Mouse (Mus musculus) ovary, postnatal 14 days (tissue): Measurements from ENCODE around the gene Tvp23b.

Experiments used
- DNase-seq: peaks from one replicate; pipeline ENCODE4 v3.0.0; 2022; ENCODE audit warnings: low spot score

Tvp23b gene

DNA sequence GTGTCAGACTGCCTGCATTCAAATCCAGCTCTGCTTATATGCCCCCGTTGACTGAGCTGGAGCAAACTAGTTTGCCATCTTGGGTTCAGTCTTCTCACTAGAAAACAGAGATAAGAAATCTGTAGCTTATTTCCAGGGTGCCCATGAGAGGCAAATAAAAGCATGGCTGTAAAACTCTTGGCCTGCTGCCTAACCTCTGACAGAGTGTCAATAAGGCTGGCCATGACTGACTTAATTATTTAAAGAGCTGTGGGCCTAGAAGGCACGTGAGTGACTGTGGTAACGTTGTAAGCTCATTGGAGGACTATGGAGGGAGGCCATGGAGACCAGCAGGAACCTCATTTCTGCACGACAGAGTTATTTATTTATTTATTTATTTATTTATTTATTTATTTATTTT is 66.3 kb downstream of the Tvp23b start:
- DNase-seq, result no peak

DNA sequence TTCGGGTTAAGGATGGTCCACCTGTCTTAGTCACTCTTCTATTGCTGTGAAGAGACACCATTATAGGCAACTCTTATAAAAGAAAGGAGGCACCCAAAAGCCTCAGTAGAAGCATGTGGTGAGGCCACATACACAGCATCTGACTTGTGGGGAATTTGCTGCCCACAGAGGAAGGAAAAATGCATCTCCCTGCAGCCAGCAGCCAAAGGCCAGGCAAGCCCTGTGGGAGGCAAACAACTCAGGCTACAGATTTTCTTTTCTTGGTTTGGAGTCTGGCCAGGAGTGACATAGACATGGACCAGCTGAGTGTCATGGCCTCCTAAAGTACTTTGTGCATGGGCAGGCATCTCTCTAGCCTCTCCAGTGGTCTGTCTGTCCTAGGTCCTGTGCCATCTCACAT is 70.3 kb downstream of the Tvp23b start:
- DNase-seq, result no peak

DNA sequence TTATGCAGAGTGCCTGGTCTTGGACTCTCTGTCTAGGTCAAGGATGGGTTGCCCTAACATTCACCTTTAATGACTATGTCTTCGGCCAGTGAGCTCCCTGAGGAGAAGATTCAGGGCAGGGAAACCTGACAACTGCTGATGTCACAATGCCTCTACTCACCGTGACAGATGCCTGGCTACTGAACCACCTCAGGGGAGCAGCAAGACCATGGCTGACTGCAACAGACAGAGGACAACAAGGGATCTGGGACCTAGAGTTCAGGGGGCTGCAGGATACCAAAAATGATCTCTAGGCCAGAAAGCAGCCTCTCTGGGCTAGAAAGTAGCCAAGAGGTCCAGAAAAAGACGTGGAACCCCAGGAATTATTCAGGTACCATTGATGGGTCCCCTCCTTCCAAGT is 71.8 kb downstream of the Tvp23b start, which contains the start of gene Cdrt4:
Gene Cdrt4, plus strand, starts transcription at position 182 of the 400 bp plus-strand sequence.
- no peak for DNase-seq

DNA sequence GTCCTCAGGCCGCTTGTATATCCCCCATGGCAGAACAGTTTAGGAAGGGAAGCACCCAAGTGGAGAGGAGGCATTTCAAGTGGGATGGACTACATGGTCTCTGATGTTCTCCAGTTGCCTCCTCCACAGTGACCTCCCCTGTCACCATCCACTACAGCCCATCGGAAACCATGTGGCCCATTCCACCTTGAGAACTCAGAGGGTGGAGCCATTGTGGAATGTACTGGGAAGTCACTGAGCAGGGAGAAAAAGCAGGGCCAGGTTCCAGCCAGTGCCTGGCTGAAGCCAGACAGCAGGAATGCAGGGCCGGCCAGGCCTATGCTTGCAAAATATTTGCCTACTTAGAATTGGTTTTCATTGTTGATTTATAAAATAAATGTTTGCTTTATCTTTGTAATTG is 75.5 kb downstream of the Tvp23b start:
- no peak for DNase-seq

DNA sequence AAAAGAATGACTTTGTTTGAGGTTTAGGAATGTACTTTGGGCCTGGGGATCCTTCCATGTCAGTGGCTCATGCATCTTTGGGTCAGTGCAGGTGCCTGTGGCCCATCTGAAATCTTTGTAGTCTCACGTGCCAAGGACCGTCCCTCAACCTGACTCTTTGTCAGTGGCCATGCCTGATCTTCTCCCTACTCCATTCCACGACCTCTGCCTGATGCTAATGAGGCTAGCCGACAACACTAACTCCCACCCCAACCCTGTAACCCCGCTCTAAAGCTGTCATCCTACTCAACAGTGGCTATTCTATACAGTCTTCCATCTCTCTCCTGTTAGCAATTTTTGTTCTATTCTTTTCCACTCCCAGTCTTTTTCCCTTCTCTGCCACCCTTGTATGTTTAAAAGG is 75.9 kb downstream of the Tvp23b start:
- DNase-seq, result no peak

DNA sequence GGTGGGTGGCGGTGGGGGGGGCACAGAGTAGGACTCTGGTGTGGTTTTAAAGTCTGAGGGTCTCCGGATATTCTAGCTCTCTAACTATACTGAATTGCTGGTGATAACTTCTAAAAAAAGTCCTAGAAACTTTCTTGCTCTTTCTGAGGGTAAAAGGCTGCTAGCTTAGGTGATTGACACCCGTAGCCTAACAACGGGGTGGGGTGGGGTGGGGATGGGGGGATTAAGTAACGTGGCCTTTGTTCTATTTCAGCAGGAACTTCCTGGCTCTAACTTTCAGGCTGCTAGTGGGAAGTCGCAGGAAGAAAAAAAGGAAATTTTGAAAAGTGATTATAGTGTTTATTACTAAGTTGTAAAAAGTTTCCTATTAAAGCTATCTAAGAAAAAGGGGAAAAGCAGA is 76.5 kb downstream of the Tvp23b start:
- no peak for DNase-seq

DNA sequence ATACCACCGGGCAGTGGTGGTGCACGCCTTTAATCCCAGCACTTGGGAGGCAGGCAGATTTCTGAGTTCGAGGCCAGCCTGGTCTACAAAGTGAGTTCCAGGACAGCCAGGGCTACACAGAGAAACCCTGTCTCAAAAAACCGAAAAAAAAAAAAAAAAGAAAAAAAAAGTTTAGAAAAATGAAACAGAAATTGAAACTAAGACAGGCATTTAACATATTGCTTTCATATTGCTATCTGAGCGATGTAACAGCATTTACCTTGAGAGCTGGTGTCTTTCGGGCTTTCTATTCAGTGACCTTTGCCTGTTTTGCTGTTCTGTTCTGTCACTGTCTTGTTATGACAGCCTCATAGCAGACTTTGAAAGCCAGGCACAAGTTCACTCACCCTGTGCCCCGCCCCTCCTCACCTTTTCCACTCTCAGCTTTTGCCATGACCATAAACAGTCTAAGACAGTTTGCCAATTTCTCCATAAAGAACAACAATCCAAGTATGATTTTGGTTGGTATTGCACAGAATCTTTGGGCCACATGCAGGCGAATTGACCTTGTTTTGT is 78.4 kb downstream of the Tvp23b start:
- no peak for DNase-seq

DNA sequence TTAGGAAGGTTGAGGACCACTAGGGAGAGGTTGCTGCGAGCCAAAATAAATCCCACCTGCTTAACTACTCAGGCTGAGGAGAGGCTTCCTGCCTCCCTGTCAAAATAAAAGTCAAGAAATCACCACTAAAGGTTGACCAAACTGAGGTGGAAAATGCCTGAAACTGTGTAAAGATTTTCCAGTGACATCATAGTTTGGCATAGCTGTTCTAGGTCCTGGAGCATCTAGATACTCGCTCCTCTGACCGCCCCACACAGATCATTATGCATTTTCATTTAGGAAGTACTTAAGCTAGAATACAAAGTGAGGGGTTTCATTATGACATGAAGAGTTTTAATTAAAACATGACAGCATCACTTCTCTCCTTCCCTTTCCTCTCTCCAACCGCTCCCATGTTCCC is 84.0 kb downstream of the Tvp23b start:
- no peak for DNase-seq

DNA sequence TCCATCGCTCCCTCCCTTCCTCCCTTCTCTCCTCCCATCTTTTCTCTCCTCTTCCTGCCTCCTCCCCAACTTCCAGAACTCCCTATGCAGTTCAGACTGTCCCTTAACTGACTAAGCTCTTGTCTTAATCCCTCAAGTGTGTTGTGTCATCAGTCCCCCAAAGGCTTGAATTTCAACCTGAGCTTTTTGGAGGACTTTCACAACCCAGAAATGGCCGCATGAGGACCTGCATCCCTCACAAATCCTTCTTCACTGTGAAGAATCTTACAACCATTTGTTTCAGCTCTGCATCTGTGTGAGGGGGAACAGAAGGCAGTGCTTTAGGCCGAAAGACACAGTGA is 87.1 kb downstream of the Tvp23b start:
- DNase-seq, result no peak
